Mouse (Mus musculus) brain, embryonic 14.5 days (tissue): ENCODE measurements at regions not wholly inside any gene's neighbourhood (a gene's known extent, or its start where the extent isn't known, plus 50 kb on each side); places are given as distances from the start of the nearest gene placed in this dataset.

Experiments used
- CTCF ChIP-seq: fragments of 200-500 bp; IDR thresholded peaks from 2 replicates; pipeline ENCODE4 v1.5.1; 2012; ENCODE audit warnings: inconsistent platforms, mild to moderate bottlenecking, moderate library complexity, borderline replicate concordance; ENCODE audit not compliant: insufficient read depth, insufficient read length; ENCODE audit errors: extremely low read depth
- POLR2A ChIP-seq: fragments of 200-500 bp; IDR thresholded peaks from 2 replicates; pipeline ENCODE4 v1.6.1; 2012; ENCODE audit warnings: mild to moderate bottlenecking, inconsistent platforms, borderline replicate concordance; ENCODE audit not compliant: poor library complexity, insufficient read depth, insufficient read length, severe bottlenecking; ENCODE audit errors: extremely low read depth

DNA sequence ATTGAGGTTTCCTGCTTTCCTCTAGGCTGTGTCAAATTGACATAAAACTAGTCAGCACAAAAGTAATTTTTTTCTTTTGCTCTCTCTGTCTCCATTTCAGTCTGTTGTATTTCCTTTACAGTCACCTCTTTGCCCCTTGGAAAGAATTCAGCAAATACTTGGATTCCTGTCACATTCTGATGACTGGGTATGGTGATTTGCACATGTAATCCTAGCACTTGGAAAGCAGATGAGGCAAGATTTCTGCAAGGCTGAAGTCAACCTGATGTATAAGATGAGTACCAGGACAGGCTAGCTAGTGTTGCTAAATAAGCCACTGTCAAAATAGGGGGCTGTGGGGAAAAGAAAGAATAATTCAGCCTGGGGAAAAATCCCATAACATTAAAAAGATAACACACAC, 580.9 kb downstream of the Slc22a22 start:
- TF ChIP-seq CTCF, result no peak
- no peak for TF ChIP-seq POLR2A
